Mouse (Mus musculus): Measurements from ENCODE around the gene Cacna1e. TPM values are rescaled to one million over a fixed set of nuclear protein-coding genes. Genes with fewer than 3 reads are reported as not detected.

Cacna1e gene
- polyA plus RNA-seq, 1 experiment from 2014 or later: 0.47 TPM

- DNase-seq (ENCODE audit: low spot score) (no peak), ATAC-seq (replicated peaks; ENCODE audit: low FRiP score) (no peak)
- WGBS: 66% methylated on average over 7 of the region's 7 CpGs
Measured at GRCm38 (mm10) chr1:154661221-154661864, 223.0 kb downstream of the Cacna1e start.

GRCm38 (mm10) chr1:154657366-154657765 is 226.9 kb downstream of the Cacna1e start:
- Histone ChIP-seq H3K27ac (ENCODE audit: low read depth, low read length) (no peak overlapping the region), H3K27me3 (replicated peaks; ENCODE audit: control insufficient read depth, insufficient read depth, low read length) (no peaks in the 10 kb centered on the region), H3K4me2 (no peak overlapping the region), H3K9me3 (ENCODE audit: control insufficient read depth, low read length) (no peaks in the 10 kb centered on the region), H3K4me1 (replicated peaks; ENCODE audit: control insufficient read depth, insufficient read depth, low read length) (no peaks in the 10 kb centered on the region), H3K4me3 (ENCODE audit: low read depth, low read length) (no peak overlapping the region), H3K9ac (ENCODE audit: low read depth, low read length) (no peak overlapping the region), H3K36me3 (ENCODE audit: control insufficient read depth, insufficient read depth, low read length) (no peaks in the 10 kb centered on the region)
- DNase-seq (ENCODE audit: low spot score): no peak
- ATAC-seq (replicated peaks; ENCODE audit: low FRiP score): no peak
- 55% methylated on average over 5 of the region's 5 CpGs for WGBS

More at GRCm38 (mm10) chr1:154661221-154661864, 223.0 kb downstream of the Cacna1e start:
- H3K4me1 ChIP-seq (replicated peaks; ENCODE audit: control insufficient read depth, insufficient read depth, low read length): no peaks in the 10 kb centered on the region
- H3K9me3 ChIP-seq (ENCODE audit: control insufficient read depth, low read length): no peaks in the 10 kb centered on the region
- no peak overlapping the region for H3K4me3 ChIP-seq (ENCODE audit: low read depth, low read length)
- no peak overlapping the region for H3K27ac ChIP-seq (ENCODE audit: low read depth, low read length)
- H3K9ac ChIP-seq (ENCODE audit: low read depth, low read length): no peak overlapping the region
- H3K36me3 ChIP-seq (ENCODE audit: control insufficient read depth, insufficient read depth, low read length): no peaks in the 10 kb centered on the region
- H3K4me2 ChIP-seq: no peak overlapping the region
- H3K27me3 ChIP-seq (replicated peaks; ENCODE audit: control insufficient read depth, insufficient read depth, low read length): no peaks in the 10 kb centered on the region

- no peaks in the 10 kb centered on the region for H3K27me3 ChIP-seq (replicated peaks; ENCODE audit: control insufficient read depth, insufficient read depth, low read length)
- no peak overlapping the region for H3K9ac ChIP-seq (ENCODE audit: low read depth, low read length)
Measured at GRCm38 (mm10) chr1:154653951-154654350, 230.3 kb downstream of the Cacna1e start.

DNA sequence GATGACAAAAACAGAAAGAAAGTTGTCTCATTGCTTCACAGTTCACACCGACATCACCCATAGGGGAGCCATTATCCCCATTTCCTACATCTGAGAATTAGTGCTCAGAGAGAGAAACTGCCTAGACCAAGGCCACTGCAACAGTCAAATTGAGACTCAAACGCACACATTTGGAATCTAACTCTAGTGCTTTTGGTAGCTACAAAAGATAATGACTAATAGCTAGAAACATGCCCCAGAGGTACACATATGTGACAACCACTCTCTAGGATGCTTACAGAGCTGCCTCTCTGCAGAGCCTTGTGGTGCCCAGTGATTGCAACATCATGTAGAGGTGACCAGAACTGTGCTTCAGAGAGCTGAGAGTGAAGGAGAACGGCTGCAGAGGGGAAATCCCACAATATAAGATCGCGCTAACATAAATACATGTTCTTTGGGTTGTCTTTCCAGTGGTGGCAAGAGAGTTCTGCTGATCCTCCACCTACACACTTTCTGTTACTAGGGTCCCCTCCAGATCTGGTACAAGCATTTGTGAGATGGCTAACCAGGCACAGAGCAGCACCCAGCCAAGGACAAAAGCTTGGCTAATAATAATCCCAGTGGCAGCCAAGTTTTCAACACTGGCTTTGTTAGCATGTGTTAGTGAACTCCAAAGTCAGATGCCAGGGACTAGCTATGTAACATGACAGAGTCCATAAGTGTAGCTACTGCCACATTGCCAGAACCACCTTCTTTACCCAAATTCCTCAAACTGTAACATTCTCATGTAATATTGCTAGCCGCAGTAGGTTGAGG is 237.9 kb downstream of the Cacna1e start:
- 84% methylated on average over 6 of the region's 6 CpGs for WGBS
- no peak overlapping the region for H3K9ac ChIP-seq (ENCODE audit: low read depth, low read length)
- ATAC-seq (replicated peaks; ENCODE audit: low FRiP score): no peak

More at GRCm38 (mm10) chr1:154653951-154654350, 230.3 kb downstream of the Cacna1e start:
- no peak for DNase-seq (ENCODE audit: low spot score)
- no peak overlapping the region for H3K4me3 ChIP-seq (ENCODE audit: low read depth, low read length)
- no peak overlapping the region for H3K27ac ChIP-seq (ENCODE audit: low read depth, low read length)
- no peak for ATAC-seq (replicated peaks; ENCODE audit: low FRiP score)
- H3K4me2 ChIP-seq: no peak overlapping the region
- H3K9me3 ChIP-seq (ENCODE audit: control insufficient read depth, low read length): no peaks in the 10 kb centered on the region
- no peaks in the 10 kb centered on the region for H3K36me3 ChIP-seq (ENCODE audit: control insufficient read depth, insufficient read depth, low read length)
- H3K4me1 ChIP-seq (replicated peaks; ENCODE audit: control insufficient read depth, insufficient read depth, low read length): no peaks in the 10 kb centered on the region
- 57% methylated on average over 2 of the region's 2 CpGs for WGBS

GRCm38 (mm10) chr1:154637821-154638220 is 246.5 kb downstream of the Cacna1e start:
- no peaks in the 10 kb centered on the region for H3K27me3 ChIP-seq (replicated peaks; ENCODE audit: control insufficient read depth, insufficient read depth, low read length)
- H3K4me2 ChIP-seq: no peak overlapping the region
- WGBS: 70% methylated on average over 4 of the region's 4 CpGs
- no peaks in the 10 kb centered on the region for H3K9me3 ChIP-seq (ENCODE audit: control insufficient read depth, low read length)
- H3K9ac ChIP-seq (ENCODE audit: low read depth, low read length): no peak overlapping the region
- ATAC-seq (replicated peaks; ENCODE audit: low FRiP score) (no peak), DNase-seq (ENCODE audit: low spot score) (no peak)
- H3K4me3 ChIP-seq (ENCODE audit: low read depth, low read length): no peak overlapping the region
- no peaks in the 10 kb centered on the region for H3K4me1 ChIP-seq (replicated peaks; ENCODE audit: control insufficient read depth, insufficient read depth, low read length)
- H3K36me3 ChIP-seq (ENCODE audit: control insufficient read depth, insufficient read depth, low read length): no peaks in the 10 kb centered on the region
- H3K27ac ChIP-seq (ENCODE audit: low read depth, low read length): no peak overlapping the region

More for the DNA sequence above, 237.9 kb downstream of the Cacna1e start:
- no peak for DNase-seq (ENCODE audit: low spot score)
- Histone ChIP-seq H3K4me1 (replicated peaks; ENCODE audit: control insufficient read depth, insufficient read depth, low read length) (no peaks in the 10 kb centered on the region), H3K4me2 (no peak overlapping the region), H3K27ac (ENCODE audit: low read depth, low read length) (no peak overlapping the region), H3K9me3 (ENCODE audit: control insufficient read depth, low read length) (no peaks in the 10 kb centered on the region), H3K4me3 (ENCODE audit: low read depth, low read length) (no peak overlapping the region), H3K27me3 (replicated peaks; ENCODE audit: control insufficient read depth, insufficient read depth, low read length) (no peaks in the 10 kb centered on the region), H3K36me3 (ENCODE audit: control insufficient read depth, insufficient read depth, low read length) (no peaks in the 10 kb centered on the region)

- H3K27ac ChIP-seq (ENCODE audit: low read depth, low read length): no peak overlapping the region
- H3K9ac ChIP-seq (ENCODE audit: low read depth, low read length): no peak overlapping the region
- no peaks in the 10 kb centered on the region for H3K27me3 ChIP-seq (replicated peaks; ENCODE audit: control insufficient read depth, insufficient read depth, low read length)
- H3K9me3 ChIP-seq (ENCODE audit: control insufficient read depth, low read length): no peaks in the 10 kb centered on the region
- ATAC-seq (replicated peaks; ENCODE audit: low FRiP score): no peak
- H3K4me3 ChIP-seq (ENCODE audit: low read depth, low read length): no peak overlapping the region
- DNase-seq (ENCODE audit: low spot score): no peak
- H3K4me2 ChIP-seq: no peak overlapping the region
- 84% methylated on average over 9 of the region's 9 CpGs for WGBS
- no peaks in the 10 kb centered on the region for H3K36me3 ChIP-seq (ENCODE audit: control insufficient read depth, insufficient read depth, low read length)
- no peaks in the 10 kb centered on the region for H3K4me1 ChIP-seq (replicated peaks; ENCODE audit: control insufficient read depth, insufficient read depth, low read length)
Measured at GRCm38 (mm10) chr1:154635766-154636165, 248.5 kb downstream of the Cacna1e start.

GRCm38 (mm10) chr1:154632886-154633285 is 251.4 kb downstream of the Cacna1e start:
- Histone ChIP-seq H3K27me3 (replicated peaks; ENCODE audit: control insufficient read depth, insufficient read depth, low read length) (no peaks in the 10 kb centered on the region), H3K4me2 (no peak overlapping the region), H3K4me3 (ENCODE audit: low read depth, low read length) (no peak overlapping the region), H3K4me1 (replicated peaks; ENCODE audit: control insufficient read depth, insufficient read depth, low read length) (no peaks in the 10 kb centered on the region), H3K9ac (ENCODE audit: low read depth, low read length) (no peak overlapping the region), H3K36me3 (ENCODE audit: control insufficient read depth, insufficient read depth, low read length) (no peaks in the 10 kb centered on the region), H3K27ac (ENCODE audit: low read depth, low read length) (no peak overlapping the region), H3K9me3 (ENCODE audit: control insufficient read depth, low read length) (no peaks in the 10 kb centered on the region)
- ATAC-seq (replicated peaks; ENCODE audit: low FRiP score) (no peak), DNase-seq (ENCODE audit: low spot score) (no peak)
- WGBS: 75% methylated on average over 2 of the region's 2 CpGs

DNA sequence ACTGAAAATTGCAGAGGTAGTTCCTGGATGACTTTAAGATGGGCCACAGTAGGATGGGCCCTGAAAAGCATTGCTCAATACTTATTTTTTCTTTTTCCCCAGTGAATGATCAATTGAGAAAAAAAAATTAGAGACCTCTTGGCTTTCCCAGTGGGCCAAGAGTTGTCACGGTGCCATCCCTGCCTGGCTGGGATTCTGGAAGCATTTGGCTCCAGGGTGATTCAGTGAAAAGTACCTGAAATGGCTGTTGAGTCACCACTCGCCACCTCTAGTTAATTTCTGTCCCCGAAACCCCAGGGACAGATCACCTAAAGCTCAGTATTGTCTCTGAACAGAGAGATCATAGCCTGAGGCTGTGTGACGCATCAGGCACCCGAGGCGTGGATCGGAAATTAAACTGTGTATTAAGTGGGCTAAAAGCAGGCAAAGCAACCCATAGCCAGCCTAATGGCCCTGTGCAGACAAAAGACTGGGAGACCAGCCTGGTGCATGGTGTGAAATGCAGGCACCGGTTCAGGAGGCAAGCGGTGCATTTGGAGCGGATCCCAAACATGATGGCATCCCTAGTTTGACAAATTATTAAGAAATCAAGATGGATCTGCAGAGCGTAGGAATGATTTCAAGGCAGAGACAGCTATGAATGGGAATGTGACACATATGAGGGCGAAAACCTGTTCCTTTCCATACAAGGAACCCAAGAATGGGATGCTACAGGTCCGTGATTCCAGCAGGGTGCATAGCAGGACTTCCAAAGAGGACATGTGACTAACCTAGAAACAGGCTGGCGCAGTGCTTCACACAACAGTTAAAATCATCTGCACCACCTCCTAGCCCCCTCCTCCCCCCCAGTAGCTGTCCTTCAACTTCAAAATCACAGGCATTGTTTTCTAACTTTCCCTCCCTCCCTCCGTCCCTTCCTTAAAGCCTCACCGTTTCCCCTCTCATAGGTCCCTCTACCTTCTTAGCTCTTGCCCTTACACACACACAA is 261.3 kb downstream of the Cacna1e start:
- Histone ChIP-seq H3K27ac (ENCODE audit: low read depth, low read length) (no peak overlapping the region), H3K4me1 (replicated peaks; ENCODE audit: control insufficient read depth, insufficient read depth, low read length) (no peaks in the 10 kb centered on the region), H3K4me3 (ENCODE audit: low read depth, low read length) (no peak overlapping the region), H3K9ac (ENCODE audit: low read depth, low read length) (no peak overlapping the region), H3K4me2 (no peak overlapping the region), H3K36me3 (ENCODE audit: control insufficient read depth, insufficient read depth, low read length) (no peaks in the 10 kb centered on the region), H3K27me3 (replicated peaks; ENCODE audit: control insufficient read depth, insufficient read depth, low read length) (no peaks in the 10 kb centered on the region), H3K9me3 (ENCODE audit: control insufficient read depth, low read length) (no peaks in the 10 kb centered on the region)
- DNase-seq (ENCODE audit: low spot score) (no peak), ATAC-seq (replicated peaks; ENCODE audit: low FRiP score) (no peak)
- 83% methylated on average over 16 of the region's 16 CpGs for WGBS

All from liver, embryonic 11.5 days (tissue).